Mouse (Mus musculus): ENCODE measurements around the gene Asb12.

DNA sequence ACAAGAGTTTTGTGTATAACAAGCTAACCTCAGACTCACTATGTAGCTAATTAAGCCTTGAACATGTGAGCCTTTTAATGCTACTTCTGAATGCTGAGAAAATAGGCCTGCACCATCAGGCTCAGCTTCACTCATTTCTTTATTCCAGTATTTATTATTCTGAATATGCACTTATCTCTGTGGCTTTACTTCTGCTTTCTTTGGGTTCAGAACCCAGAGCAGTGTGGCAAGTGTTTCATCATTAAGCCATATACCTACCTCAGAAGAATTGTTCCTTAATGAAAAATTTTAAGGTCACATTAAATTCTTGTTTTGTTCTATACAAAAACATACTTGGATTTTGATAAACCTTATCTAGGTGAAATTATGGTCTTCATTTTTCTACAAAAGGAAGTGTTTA is 33.9 kb downstream of the Asb12 start:
- TF ChIP-seq CTCF (IDR thresholded peaks at IDR 0.05; ENCODE audit: low read depth) (no peak), EP300 (optimal IDR thresholded peaks at IDR 0.05) (no peak)
